Mouse (Mus musculus): ENCODE measurements around the gene Lingo1. TPM values are rescaled to one million over a fixed set of nuclear protein-coding genes. Genes with fewer than 3 reads are reported as not detected.

Gene Lingo1
- total RNA-seq, 4 experiments from 2014 or later = 226 to 270 (median 251) TPM

DNA sequence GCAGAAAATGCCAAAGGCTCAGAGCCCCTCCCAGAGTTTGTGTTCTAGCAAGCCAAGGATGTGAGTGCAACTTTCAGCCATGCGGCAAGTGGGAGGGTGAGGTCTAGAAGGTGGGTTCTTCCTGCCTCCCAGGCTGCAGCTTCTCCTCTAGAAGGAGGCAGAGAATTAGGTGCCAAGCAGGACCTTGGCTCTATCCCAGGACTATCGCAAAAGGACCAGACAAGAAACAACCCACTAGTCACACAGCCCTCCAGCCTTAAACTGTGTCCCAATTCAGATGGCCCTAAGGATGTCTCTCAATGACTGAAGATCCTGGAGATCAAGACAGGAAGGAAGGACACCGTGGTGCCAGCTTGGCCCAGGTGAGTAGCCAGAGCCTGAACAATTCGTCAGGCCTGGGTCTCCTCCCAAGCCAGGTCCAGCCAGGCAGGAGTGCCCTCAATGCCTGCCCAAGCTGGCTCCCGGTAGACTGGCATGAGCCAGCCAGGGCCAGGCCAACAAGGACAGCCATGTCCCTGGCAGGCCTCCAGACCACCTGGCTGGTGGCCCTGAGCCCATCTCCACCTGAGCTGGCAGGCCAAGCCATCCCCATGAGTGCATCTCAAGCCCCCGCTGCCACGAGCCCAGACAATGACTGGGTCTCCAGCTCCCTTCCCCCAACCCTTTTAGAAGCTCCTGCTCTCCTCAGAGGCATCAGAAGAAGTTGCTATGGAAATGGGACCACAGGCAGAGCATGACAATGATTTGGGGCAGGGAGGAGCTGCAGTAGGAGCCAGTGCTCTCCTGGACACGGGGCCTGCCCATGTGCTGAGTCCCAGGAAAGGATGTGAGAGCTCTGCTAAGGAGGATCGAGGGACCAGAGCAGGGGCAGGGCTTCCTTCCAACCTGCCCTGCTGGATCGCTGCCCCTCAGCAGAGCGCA, 19.1 kb downstream of the Lingo1 start:
- peak in 1 of 2 experiments; percentile 68 for DNase-seq (ENCODE audit: low spot score in 2 of 2)

DNA sequence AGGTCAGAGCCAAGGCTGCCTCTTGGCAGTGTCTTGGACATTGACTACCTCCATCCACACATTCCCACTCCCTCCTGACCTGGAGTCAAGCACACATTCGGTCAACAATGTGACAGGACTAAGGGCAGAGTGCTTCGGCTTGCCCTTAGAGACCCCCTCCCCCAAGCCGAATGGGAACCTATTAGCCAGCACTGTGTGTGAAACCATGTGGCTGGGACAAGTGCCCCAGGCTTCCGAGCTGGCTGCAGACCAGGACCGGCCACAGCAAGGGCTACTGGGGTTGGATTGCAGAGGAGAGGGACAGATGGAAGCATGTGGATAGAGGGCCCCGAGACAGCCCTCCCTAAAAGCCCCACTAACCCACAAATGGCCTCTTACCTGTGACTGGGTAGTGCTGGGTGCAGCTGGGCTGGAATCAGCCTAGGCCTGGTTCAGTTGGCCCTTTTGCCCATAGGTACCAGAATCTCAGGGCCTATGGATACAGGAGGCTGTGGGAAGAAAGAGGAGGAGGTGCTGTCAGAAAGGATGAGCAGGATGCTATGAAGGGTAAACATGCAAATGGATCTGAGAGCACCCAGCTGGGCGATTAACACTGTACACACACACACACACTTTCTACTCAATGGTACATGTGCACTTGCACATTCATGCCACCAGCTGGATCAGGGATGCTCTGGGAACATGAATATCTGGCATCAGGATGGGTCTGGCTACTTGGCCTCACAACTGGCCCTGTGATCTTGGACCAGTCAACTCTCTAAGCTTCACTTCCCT, 20.9 kb downstream of the Lingo1 start:
- no peak for DNase-seq (ENCODE audit: low spot score in 2 of 2)

- DNase-seq (ENCODE audit: low spot score in 2 of 2) = no peak
Observed at GRCm38 (mm10) chr9:56774231-56774630, 22.0 kb downstream of the Lingo1 start.

DNA sequence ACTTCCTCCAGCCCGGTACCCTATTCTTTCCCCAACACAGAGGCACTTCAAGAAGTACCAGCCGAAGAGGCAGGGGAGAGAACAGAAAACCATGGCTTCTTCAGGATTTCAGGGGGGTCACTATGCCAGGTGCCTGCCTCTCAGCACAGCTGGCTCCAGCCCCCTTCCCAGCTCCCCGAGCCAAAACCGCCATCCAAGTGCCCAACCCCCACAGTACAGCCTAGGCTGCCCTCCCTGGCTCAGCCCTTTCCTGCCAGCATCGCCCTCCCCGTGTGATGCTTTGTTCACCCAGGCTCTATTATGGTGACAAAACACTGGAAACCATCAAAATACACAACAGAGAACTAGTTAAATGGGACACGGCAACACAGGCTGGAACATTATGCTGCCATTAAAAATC, 22.6 kb downstream of the Lingo1 start:
- DNase-seq (ENCODE audit: low spot score in 2 of 2) = no peak

DNA sequence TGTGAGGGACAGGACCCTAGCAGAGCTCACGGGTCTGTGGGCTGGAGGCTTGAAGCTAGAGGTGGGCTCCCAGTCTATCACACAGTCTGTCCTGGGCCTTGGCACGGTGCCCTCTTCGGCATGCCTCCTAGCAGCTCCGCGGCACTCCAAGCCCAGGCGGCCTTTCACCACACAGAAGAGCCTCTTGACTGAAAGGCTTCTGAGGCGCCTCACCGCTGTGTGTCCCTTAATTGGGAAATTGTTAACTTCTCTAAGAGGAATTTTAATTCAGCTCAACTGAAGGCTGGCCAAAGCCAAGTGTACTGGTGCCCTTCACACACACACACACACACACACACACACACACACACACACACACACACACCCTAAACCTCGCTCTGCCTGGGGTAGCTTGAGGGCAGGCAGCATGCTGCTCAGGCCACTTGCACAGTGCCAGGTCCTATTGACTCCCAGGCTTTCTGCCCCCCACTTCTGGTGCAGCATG, 28.6 kb downstream of the Lingo1 start:
- peak in 1 of 2 experiments; percentile 46 for DNase-seq (ENCODE audit: low spot score in 2 of 2)

- no peak for DNase-seq (ENCODE audit: low spot score in 2 of 2)
Observed at GRCm38 (mm10) chr9:56766629-56767357, 29.5 kb downstream of the Lingo1 start.

GRCm38 (mm10) chr9:56762106-56762562, 34.1 kb downstream of the Lingo1 start:
- peak; percentile 63 to 69 for DNase-seq (ENCODE audit: low spot score in 2 of 2)

DNA sequence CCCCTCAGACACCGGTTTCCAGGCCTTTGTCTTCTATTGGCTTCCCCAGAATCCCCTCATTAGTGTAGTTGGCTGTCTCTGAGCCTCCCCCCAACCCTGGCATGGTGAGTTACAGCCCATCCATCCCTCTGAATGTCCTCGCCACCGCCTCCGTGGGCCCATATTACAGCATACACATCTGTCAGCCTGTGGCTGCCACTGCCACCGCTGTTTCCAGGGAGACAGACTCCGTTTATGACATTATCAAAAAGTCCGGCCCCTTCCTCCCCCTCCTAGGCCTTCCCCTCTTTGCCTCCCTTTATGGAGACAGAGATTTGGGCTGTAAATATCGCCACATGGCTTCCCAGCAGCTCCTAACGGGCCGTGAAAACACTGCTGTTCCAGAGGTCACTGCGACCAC, 38.5 kb downstream of the Lingo1 start:
- no peak for DNase-seq (ENCODE audit: low spot score in 2 of 2)

DNA sequence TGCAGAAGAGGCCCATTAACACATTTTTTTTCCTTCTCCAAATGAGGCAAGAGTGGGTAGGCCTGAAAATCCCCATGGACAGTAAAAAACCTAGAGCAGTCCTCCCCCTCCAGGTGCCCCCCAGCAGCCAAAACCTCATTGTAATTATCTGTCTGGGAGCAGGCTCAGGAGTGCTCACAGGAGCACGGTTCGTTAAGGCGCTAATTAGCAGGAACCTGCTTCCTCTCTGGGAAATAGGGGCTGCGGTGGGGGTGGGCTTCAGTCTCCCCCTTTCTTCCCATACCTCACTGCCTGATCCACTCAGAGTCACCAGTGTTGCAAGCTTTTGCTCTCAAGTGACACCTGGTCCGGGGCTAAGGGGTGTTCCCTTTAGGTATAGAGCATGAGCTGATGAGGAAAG, 41.1 kb downstream of the Lingo1 start:
- no peak for DNase-seq (ENCODE audit: low spot score in 2 of 2)

GRCm38 (mm10) chr9:56753386-56753785, 42.9 kb downstream of the Lingo1 start:
- DNase-seq (ENCODE audit: low spot score in 2 of 2) = no peak

DNA sequence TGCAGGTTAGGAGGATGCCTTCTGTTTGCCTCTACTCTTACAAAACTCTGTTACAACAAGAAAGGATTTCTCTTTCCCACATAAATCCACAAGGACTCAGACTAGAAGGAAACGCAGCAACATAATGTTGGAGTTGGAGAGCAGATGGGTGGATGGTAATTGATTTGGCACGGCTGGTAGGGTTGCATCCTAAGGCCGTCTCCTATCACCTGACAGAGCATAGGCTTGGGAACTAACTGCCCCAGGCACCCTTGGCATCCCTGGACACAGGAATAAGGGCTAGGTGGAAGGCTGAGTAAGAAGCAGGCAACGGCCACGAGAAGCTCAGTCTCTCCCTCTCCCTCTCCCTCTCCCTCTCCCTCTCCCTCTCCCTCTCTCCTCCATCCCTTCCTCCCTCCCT, 48.2 kb downstream of the Lingo1 start:
- no peak for DNase-seq (ENCODE audit: low spot score in 2 of 2)

DNA sequence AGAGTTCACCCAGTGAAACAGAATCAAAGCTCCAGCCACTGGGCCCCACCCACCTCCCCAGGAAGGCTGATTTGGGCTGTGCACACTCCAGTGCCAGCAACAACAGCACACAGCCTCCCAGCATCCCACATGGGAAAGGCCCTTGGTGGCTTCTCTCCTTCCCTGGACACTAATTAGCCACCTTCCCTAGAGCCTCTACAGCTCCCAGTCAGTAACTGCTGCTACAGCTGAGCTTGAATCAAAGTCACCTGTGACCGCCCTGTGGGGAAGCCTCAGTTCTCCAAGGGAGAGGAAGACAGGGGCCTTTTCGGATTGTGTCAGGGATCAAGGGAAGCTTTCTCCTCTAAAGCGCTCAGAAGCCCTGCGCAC, 49.4 kb downstream of the Lingo1 start:
- DNase-seq (ENCODE audit: low spot score in 2 of 2) = no peak

- DNase-seq (ENCODE audit: low spot score in 2 of 2) = no peak
Observed at GRCm38 (mm10) chr9:56746195-56746925, 49.9 kb downstream of the Lingo1 start.

GRCm38 (mm10) chr9:56744369-56744768, 51.9 kb downstream of the Lingo1 start:
- DNase-seq (ENCODE audit: low spot score in 2 of 2) = no peak

DNA sequence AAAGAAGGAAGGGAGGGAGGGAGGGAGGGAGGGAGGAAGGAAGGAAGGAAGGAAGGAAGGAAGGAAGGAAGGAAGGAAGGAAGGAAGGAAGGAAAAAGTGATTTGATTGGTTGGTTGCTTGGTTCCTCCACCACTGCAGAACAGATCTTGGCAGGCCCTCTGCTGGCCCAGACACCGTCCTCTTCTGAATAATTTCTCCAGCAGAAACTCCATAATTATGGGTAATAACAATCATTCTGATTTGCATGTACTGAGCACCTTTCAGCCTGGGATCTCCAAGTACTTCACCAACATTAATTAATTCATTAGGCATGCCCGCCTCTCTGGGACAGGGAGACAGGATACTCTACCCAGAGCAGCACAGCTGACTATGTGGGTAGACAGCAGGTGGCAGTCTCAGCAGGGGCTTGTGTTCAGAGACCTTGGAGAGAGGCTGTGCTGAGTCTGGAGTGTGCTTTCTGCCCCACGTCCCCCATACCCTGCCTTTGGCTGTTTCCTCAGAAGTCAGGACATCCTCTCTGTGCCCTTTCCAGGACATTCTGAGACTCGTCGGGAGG, 57.0 kb downstream of the Lingo1 start:
- DNase-seq (ENCODE audit: low spot score in 2 of 2) = peak in 1 of 2 experiments; percentile 44

GRCm38 (mm10) chr9:56738261-56739171, 57.8 kb downstream of the Lingo1 start:
- peak in 1 of 2 experiments; percentile 48 for DNase-seq (ENCODE audit: low spot score in 2 of 2)

- DNase-seq (ENCODE audit: low spot score in 2 of 2) = no peak
Observed at GRCm38 (mm10) chr9:56734398-56734797, 61.9 kb downstream of the Lingo1 start.

DNA sequence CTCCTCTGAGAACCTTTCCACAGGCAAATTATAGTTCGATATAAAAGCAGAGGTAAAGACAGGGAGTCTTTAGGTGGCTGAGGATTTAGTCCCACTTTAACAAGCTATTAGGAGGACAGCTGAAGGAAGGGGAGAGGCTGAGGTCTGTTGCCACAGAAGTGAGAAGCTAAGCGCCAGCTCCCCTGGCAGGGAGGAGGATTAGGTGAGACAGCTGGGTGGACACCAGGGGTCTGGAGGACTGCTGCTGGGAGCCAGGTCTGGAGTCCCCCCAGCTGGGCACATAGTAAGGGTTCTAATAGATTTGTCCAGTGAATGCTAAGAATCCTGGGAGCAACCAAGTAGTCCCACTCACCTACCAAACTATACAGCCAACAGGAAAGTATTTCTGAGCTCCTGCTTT, 65.3 kb downstream of the Lingo1 start:
- DNase-seq (ENCODE audit: low spot score in 2 of 2) = no peak

GRCm38 (mm10) chr9:56729145-56729544, 67.1 kb downstream of the Lingo1 start:
- DNase-seq (ENCODE audit: low spot score in 2 of 2) = no peak

All from layer of hippocampus, adult 8-10 months (tissue).